Mouse (Mus musculus) CH12.LX (cell line): ENCODE data around the gene Olfr711.

Source experiments
- CTCF ChIP-seq, 2 experiments: IDR thresholded peaks in 1 of 2; conservative IDR thresholded peaks in 1 of 2; 2 replicates each; pipeline ENCODE4 v1.5.1; 2011 to 2012; ENCODE audit warnings: low read depth in 2 of 2, low read length in 2 of 2, improper control_type of control experiment in 1 of 2, inconsistent platforms in 1 of 2, mild to moderate bottlenecking in 1 of 2, moderate library complexity in 1 of 2
- E2F4 ChIP-seq: IDR thresholded peaks from 2 replicates; pipeline ENCODE4 v1.6.1; 2011; ENCODE audit warnings: low read depth, low read length, improper control_type of control experiment; ENCODE audit not compliant: insufficient replicate concordance
- EP300 ChIP-seq: IDR thresholded peaks from 2 replicates; pipeline ENCODE4 v1.6.1; 2011; ENCODE audit warnings: low read length, improper control_type of control experiment
- IRF4 ChIP-seq: IDR thresholded peaks from 2 replicates; pipeline ENCODE4 v1.6.1; 2014; ENCODE audit warnings: low read depth, mild to moderate bottlenecking, inconsistent platforms, low read length, improper control_type of control experiment
- KAT2A ChIP-seq: IDR thresholded peaks from 2 replicates; pipeline ENCODE4 v1.6.1; 2012; ENCODE audit warnings: low read length, improper control_type of control experiment, inconsistent platforms; ENCODE audit not compliant: insufficient replicate concordance
- MAFK ChIP-seq: IDR thresholded peaks from 2 replicates; pipeline ENCODE4 v1.6.1; 2011; ENCODE audit warnings: low read length, improper control_type of control experiment; ENCODE audit not compliant: insufficient replicate concordance
- POLR2A ChIP-seq: IDR thresholded peaks from 2 replicates; pipeline ENCODE4 v1.6.1; 2011; ENCODE audit warnings: low read depth, mild to moderate bottlenecking, improper control_type of control experiment, low read length
- TCF12 ChIP-seq: IDR thresholded peaks from 2 replicates; pipeline ENCODE4 v1.6.1; 2014; ENCODE audit warnings: low read depth, mild to moderate bottlenecking, inconsistent platforms, low read length, improper control_type of control experiment
- ZNF384 ChIP-seq: IDR thresholded peaks from 2 replicates; pipeline ENCODE4 v1.6.1; 2012; ENCODE audit warnings: low read depth, low read length, improper control_type of control experiment, inconsistent platforms

- TF ChIP-seq CTCF (conservative IDR thresholded peaks at IDR 0.05 in 1 of 2, IDR thresholded peaks at IDR 0.05 in 1 of 2; ENCODE audit: low read depth in 2 of 2, low read length in 2 of 2) (no peak), TCF12 (no peak), IRF4 (no peak), ZNF384 (no peak), EP300 (no peak), POLR2A (no peak), KAT2A (no peak), E2F4 (no peak), MAFK (no peak)
Observed at GRCm38 (mm10) chr7:107000798-107001197, 25.5 kb upstream of the Olfr711 start.
